Mouse (Mus musculus) heart, embryonic 11.5 days (tissue): Measurements from ENCODE around the gene Naa16. TPM values are rescaled to one million over a fixed set of nuclear protein-coding genes. Genes with fewer than 3 reads are reported as not detected.
"Not testable (repeated sequence)": the region's sequence is repeated elsewhere in the genome, so short reads cannot be mapped to it uniquely, and the experiment has no call there.

Experiments
- ATAC-seq: fragments of 200-750 bp; cut with Nextera tagmentation; replicated peaks from 2 replicates; pipeline ENCODE4 v1.8.0; 2017; ENCODE audit warnings: moderate library complexity; ENCODE audit not compliant: insufficient number of reproducible peaks, low FRiP score, low TSS enrichment
- H3K27ac ChIP-seq: fragments of 300-500 bp; sonication (generic); 2 replicates; pipeline ENCODE4 v1.5.1; 2014; ENCODE audit warnings: mild to moderate bottlenecking, low read depth, low read length
- H3K27me3 ChIP-seq: fragments of 300-500 bp; sonication (generic); 2 replicates; pipeline ENCODE4 v1.6.1; 2014; ENCODE audit warnings: mild to moderate bottlenecking, low read length, mixed read lengths; ENCODE audit not compliant: control insufficient read depth, insufficient read depth
- H3K36me3 ChIP-seq: fragments of 300-500 bp; sonication (generic); 2 replicates; pipeline ENCODE4 v1.6.1; 2014; ENCODE audit warnings: mild to moderate bottlenecking, low read length, moderate library complexity, mixed read lengths; ENCODE audit not compliant: control insufficient read depth, insufficient read depth
- H3K4me1 ChIP-seq: fragments of 300-500 bp; sonication (generic); 2 replicates; pipeline ENCODE4 v1.6.1; 2014; ENCODE audit warnings: low read length; ENCODE audit not compliant: control insufficient read depth, insufficient read depth
- H3K4me2 ChIP-seq: fragments of 300-500 bp; sonication (generic); 2 replicates; pipeline ENCODE4 v1.6.1; 2014; ENCODE audit warnings: mild to moderate bottlenecking, moderate library complexity
- H3K4me3 ChIP-seq: fragments of 300-500 bp; sonication (generic); 2 replicates; pipeline ENCODE4 v1.5.1; 2014; ENCODE audit warnings: low read depth, low read length
- H3K9ac ChIP-seq: fragments of 300-500 bp; sonication (generic); 2 replicates; pipeline ENCODE4 v1.6.1; 2014; ENCODE audit warnings: mild to moderate bottlenecking, low read depth, low read length, moderate library complexity
- H3K9me3 ChIP-seq: fragments of 300-500 bp; sonication (generic); replicated peaks from 2 replicates; pipeline ENCODE4 v1.6.1; 2016; ENCODE audit warnings: low read length; ENCODE audit not compliant: control insufficient read depth
- WGBS: fragments of 180-500 bp; shearing (Covaris S2); extraction: QIAGEN DNeasy Blood & Tissue Kit; methylation state at CpG from one replicate; pipeline ENCODE4 v1.1.7; 2014; ENCODE audit not compliant: insufficient replicate concordance; 5-methylcytosine and 5-hydroxymethylcytosine counted together
- polyA plus RNA-seq: library from polyadenylated mRNA; unstranded; fragments of >200 nt; fragmentation: Nextera tagmentation; extraction: Ambion mirVana; gene quantifications from 2 replicates; pipeline ENCODE4 v1.2.1, GENCODE M21; 2014

Naa16 gene
- polyA plus RNA-seq = 22.7 and 27.8 TPM in 2 replicates

DNA sequence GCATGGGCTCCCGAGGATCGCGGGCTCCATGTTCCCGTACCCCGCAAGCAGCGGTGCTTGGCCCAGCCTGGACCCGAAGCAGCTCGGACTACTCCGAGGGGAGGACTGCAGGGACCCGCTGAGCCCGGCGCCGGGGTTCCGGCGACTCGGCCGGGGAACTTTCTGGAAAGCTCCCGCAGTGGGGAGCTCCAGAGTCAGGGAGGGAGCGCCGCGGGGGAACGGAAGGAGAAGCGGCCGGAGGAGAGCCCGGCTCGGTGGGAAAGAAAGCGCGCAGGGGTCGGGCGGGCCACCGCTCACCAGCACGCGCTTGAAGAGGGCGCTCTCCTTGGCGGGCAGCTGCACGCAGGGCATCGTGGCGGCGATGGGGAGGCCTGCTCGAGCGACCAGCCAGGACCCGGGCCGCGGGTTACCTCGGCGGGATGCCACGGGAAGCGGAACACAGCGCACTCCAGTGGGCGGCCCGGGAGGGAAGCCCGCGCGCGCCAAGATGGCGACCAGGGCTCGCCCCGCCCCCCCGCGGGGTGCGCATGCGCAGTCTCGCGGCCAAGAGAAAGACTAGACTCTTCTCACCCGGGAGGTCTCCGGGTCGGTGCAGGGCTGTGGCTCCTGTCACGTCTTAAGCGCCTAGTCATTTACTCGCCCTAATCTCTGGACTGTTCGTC, at the start of gene Naa16:
Naa16 (minus strand) TSS at position 514 of the 662 bp plus-strand sequence.
- WGBS = under 1% methylated on average over 64 of the region's 71 CpGs
- Histone ChIP-seq H3K36me3 (no peaks in the 10 kb centered on the region), H3K27me3 (no peaks in the 10 kb centered on the region), H3K4me2 (peak within 1 kb of the TSS; percentile 70), H3K4me3 (peak within 1 kb of the TSS; percentile 73), H3K4me1 (peaks cover 6% of the 10 kb centered on the region), H3K27ac (peak within 1 kb of the TSS; percentile 98), H3K9ac (peak within 1 kb of the TSS; percentile 80), H3K9me3 (no peaks in the 10 kb centered on the region)
- ATAC-seq = peak; percentile 93

DNA sequence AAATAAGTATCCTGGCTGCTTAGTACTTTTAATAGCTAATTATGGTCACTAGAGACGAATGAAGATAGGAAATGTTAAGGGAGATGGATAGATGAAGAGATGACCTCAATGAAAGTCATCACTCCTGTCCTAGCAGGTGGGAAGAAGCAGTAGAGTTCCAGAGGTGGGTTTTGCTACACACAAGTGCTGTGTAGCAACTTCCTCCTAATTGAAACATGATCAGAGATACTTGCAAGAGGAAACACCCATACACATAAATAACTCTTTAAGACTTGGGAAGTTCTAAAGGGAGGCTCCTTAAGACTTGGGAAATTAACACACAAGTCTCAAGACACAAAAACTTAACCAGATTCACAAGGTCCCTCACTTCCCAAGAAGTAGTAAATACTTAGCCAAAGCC, 43.5 kb upstream of the Naa16 start:
- Histone ChIP-seq H3K27me3 (no peaks in the 10 kb centered on the region), H3K4me3 (no peak overlapping the region), H3K27ac (no peak overlapping the region), H3K4me1 (no peaks in the 10 kb centered on the region), H3K36me3 (no peaks in the 10 kb centered on the region), H3K9ac (no peak overlapping the region), H3K9me3 (no peaks in the 10 kb centered on the region), H3K4me2 (no peak overlapping the region)
- 60% methylated on average over 1 of the region's 1 CpGs for WGBS
- no peak for ATAC-seq

DNA sequence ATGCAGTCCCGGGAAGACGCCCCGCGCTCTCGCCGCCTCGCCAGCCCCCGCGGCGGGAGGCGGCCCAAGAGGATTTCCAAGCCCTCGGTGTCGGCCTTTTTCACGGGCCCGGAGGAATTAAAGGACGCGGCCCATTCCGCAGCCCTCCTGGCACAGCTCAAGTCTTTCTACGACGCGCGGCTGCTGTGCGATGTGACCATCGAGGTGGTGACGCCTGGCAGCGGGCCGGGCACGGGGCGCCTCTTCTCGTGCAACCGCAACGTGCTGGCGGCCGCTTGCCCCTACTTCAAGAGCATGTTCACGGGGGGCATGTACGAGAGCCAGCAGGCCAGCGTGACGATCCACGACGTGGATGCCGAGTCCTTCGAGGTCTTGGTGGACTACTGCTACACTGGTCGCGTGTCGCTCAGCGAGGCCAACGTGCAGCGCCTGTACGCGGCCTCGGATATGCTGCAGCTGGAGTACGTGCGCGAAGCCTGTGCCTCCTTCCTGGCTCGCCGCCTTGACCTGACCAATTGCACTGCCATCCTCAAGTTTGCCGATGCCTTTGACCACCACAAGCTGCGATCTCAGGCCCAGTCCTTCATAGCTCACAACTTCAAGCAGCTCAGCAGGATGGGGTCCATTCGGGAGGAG, 36.3 kb upstream of the Naa16 start:
- Histone ChIP-seq H3K4me3 (peak overlapping the region; percentile 46), H3K27ac (peak overlapping the region; percentile 90), H3K9ac (peak overlapping the region; percentile 63; the same call in 1 of the 2 replicates), H3K4me2 (peak overlapping the region; percentile 58)
- 56% methylated on average over 3 of the region's 59 CpGs for WGBS
- H3K27me3 ChIP-seq, H3K9me3 ChIP-seq, H3K4me1 ChIP-seq, H3K36me3 ChIP-seq: not testable (repeated sequence)
- peak; percentile 39 for ATAC-seq

DNA sequence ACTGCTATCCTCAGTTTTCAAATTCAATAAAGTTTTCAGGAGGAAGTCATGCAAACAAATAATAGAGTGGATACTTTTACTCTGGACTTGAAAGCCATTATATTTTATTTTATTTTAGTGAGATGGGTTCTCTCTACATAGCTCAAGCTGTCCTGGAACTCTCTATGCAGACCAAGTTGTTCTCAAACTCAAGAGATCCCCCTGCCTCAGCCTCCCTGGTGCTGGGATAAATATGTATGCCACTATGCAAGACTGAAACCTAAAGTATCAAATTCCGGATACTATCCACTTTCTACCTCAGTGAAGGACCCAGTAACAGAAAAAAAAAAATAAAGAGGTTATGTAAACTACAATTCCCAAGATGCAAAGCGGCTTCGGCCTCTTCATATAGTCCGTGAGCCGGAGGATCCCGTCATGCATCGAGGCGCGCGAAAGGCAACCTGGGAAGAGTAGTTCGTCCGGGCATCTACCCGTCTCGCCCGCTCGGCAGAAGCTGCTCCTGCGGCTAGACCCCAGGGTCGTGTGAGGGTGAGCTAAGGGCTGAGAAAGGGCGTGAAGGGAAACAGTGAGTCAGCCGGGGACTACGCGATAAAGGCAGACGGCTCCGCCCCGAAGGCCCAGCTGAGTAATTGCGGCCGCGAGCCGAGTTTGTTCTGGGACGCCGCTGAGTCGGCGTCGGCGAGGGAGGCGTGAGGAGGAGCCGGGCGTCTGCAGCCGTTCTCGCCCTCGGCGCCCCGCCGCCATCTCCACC, 35.6 kb upstream of the Naa16 start, which contains the start of gene Kbtbd7:
Kbtbd7 (plus strand) TSS at position 533 of the 751 bp plus-strand sequence.
- peak within 1 kb of the TSS; percentile 46 for H3K4me3 ChIP-seq
- no peaks in the 10 kb centered on the region for H3K27me3 ChIP-seq
- H3K9ac ChIP-seq = peak within 1 kb of the TSS; percentile 63; the same call in 1 of the 2 replicates
- no peaks in the 10 kb centered on the region for H3K36me3 ChIP-seq
- no peaks in the 10 kb centered on the region for H3K4me1 ChIP-seq
- WGBS = under 1% methylated on average over 38 of the region's 44 CpGs
- H3K4me2 ChIP-seq = peak within 1 kb of the TSS; percentile 58
- H3K9me3 ChIP-seq = no peaks in the 10 kb centered on the region
- ATAC-seq = peak; percentile 98
- peak within 1 kb of the TSS; percentile 90 for H3K27ac ChIP-seq

DNA sequence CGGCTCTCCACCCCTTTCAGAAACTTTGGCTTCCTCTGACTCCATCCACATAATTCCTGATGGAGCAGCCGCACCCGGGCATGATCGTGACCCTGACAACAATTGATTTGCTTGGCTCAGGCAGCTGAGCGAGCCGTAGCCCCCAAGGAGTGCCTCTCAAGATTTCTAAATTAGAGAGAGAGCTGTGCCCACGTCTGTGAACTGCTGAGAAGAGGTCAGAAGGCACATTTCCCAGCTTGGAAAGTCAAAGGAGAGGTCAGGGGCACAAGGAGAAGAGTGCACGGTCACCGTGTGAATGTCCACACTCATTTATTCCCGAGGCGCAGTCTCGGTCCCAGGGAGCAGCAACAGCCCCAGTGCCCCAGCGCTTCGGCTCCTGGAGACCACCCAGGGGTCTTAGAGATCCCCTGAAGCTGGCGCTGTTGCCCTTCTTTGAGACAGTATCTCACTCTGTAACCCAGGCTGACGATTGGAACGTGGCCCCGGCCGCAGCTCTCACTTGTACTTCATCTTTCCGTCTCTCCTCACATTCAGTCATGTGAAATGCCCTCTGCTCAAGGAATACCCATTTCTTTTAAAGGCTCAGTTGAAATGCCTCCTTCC, 29.6 kb upstream of the Naa16 start:
- no peak for ATAC-seq
- 67% methylated on average over 20 of the region's 20 CpGs for WGBS
- H3K27me3 ChIP-seq = no peaks in the 10 kb centered on the region
- H3K9me3 ChIP-seq = no peaks in the 10 kb centered on the region
- no peaks in the 10 kb centered on the region for H3K36me3 ChIP-seq
- no peak overlapping the region for H3K9ac ChIP-seq
- H3K4me3 ChIP-seq = no peak overlapping the region
- H3K27ac ChIP-seq = no peak overlapping the region
- no peaks in the 10 kb centered on the region for H3K4me1 ChIP-seq
- H3K4me2 ChIP-seq = no peak overlapping the region

DNA sequence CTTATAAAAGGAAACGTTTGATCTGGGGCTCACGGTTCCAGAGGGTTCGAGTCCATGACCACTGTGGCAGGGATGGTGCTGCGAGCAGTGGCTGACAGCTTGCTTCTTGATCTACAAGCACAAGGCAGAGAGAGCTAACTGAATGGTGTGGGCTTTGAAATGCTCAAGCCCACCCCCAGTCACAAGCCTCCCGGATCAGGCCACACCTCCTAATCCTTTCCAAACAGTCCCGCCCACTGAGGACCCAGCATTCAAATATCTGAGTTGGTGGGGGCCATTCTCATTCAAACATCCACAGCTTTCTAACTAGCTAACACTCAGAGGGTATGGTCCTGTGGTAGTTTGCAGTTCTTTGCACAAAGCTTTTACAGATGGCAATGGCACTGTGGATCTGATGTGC, 22.5 kb upstream of the Naa16 start:
- H3K4me2 ChIP-seq = no peak overlapping the region
- H3K4me3 ChIP-seq = no peak overlapping the region
- no peaks in the 10 kb centered on the region for H3K9me3 ChIP-seq
- no peak for ATAC-seq
- H3K27me3 ChIP-seq = no peaks in the 10 kb centered on the region
- no peaks in the 10 kb centered on the region for H3K4me1 ChIP-seq
- H3K27ac ChIP-seq = no peak overlapping the region
- 82% methylated on average over 6 of the region's 6 CpGs for WGBS
- H3K9ac ChIP-seq = no peak overlapping the region
- peaks cover 4% of the 10 kb centered on the region; the same call in 1 of the 2 replicates for H3K36me3 ChIP-seq

DNA sequence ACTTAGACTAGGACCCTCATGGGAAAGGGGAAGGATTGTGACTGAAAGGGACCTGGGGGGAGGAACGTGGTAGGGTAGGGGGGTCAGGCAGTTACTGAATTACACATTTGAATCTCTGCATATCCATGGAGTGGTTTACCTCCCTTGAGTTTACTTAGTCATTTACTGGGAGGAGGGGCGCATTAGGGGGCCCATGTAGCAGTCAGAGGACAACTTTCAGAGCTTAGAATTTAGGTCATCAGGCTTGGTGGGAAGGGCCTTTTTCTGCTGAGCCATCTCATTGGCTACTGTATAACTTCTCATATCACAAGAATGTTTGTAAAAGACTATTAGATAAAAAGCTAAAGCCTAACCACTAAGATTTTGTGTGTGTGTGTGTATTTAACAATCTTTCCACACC, 20.1 kb upstream of the Naa16 start:
- no peaks in the 10 kb centered on the region for H3K4me1 ChIP-seq
- peaks cover 4% of the 10 kb centered on the region; the same call in 1 of the 2 replicates for H3K36me3 ChIP-seq
- no peak overlapping the region for H3K9ac ChIP-seq
- 64% methylated on average over 2 of the region's 2 CpGs for WGBS
- no peak for ATAC-seq
- no peak overlapping the region for H3K4me3 ChIP-seq
- H3K4me2 ChIP-seq = no peak overlapping the region
- H3K27me3 ChIP-seq = no peaks in the 10 kb centered on the region
- no peak overlapping the region for H3K27ac ChIP-seq
- H3K9me3 ChIP-seq = no peaks in the 10 kb centered on the region

DNA sequence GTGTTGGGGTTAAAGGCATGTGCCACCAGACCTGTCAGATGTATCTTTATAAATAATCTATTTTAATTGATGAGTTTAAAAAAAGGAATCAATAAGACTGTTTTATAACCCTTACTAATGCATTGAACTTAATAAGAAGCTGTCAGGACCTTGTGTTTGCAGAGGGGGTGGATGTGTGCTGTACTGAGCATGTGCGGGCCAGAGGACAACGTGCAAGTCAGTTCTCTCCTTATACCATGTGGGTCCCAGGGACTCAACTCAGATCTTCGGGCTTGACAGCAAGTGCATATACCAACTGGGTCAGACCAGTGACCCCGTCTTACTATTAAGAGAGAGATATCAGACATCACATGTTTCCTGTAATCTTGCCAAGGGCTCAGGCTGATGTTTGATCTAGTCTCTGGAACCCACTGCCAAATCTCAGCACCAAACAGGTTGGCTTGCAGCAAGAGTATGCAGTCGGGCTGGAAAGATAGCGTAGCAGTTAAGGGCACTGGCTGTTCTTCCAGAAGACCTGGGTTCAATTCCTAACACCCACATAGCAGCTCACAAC, 18.8 kb upstream of the Naa16 start:
- Histone ChIP-seq H3K36me3 (peaks cover 4% of the 10 kb centered on the region; the same call in 1 of the 2 replicates), H3K27ac (no peak overlapping the region), H3K27me3 (no peaks in the 10 kb centered on the region), H3K4me1 (no peaks in the 10 kb centered on the region), H3K9me3 (no peaks in the 10 kb centered on the region), H3K4me2 (no peak overlapping the region), H3K9ac (no peak overlapping the region), H3K4me3 (no peak overlapping the region)
- WGBS = 83% methylated on average over 6 of the region's 6 CpGs
- ATAC-seq = no peak
